Comparison of ENCODE assay signal across 28 mouse cellular contexts in genomic region chr1:163561016-163561415, GRCm38 (mm10).
DNase-seq lines count a peak whose midpoint lies in the region; ATAC-seq and TF ChIP-seq lines count a peak whose summit lies in the region.
"Had no signal": no experiment of that assay in that cellular context is flagged by ENCODE, and none has a peak within 500 bp of the region (broad histone marks: within the 10 kb centered on the region; RNA-seq: fewer than 3 reads in every experiment).

No protein-coding gene starts in this region.

- H3K4me2 ChIP-seq in lung, embryonic 14.5 days: no peak overlapping the region
- H3K4me2 ChIP-seq: forebrain, embryonic 15.5 days; heart, embryonic 13.5 days; hindbrain, embryonic 14.5 days; limb, embryonic 15.5 days; midbrain, embryonic 15.5 days had no signal

- H3K4me1 ChIP-seq in lung, embryonic 14.5 days (ENCODE audit: insufficient read depth): no peaks in the 10 kb centered on the region
- H3K4me1 ChIP-seq: forebrain, embryonic 10.5 days; limb, embryonic 10.5 days; limb, embryonic 15.5 days; midbrain, embryonic 15.5 days had no signal

- no peak overlapping the region for H3ac ChIP-seq in C2C12 (ENCODE audit: control insufficient read depth, insufficient read length, low read depth)

- H3K79me3 ChIP-seq in C2C12 (ENCODE audit: low read depth): no peaks in the 10 kb centered on the region

- H3K79me2 ChIP-seq in C2C12 (ENCODE audit: control insufficient read depth, insufficient read depth): no peaks in the 10 kb centered on the region

- no peaks in the 10 kb centered on the region for H3K9me3 ChIP-seq in lung, embryonic 14.5 days (ENCODE audit: low read depth, low read length)
- H3K9me3 ChIP-seq: forebrain, embryonic 10.5 days; forebrain, embryonic 15.5 days; heart, embryonic 13.5 days; limb, embryonic 10.5 days; limb, embryonic 15.5 days; midbrain, embryonic 15.5 days had no signal

- no peak for ATAC-seq in lung, embryonic 14.5 days (ENCODE audit: insufficient read depth)
- ATAC-seq: activated CD4-positive, CD25-positive, alpha-beta regulatory T cell, adult 4 months; intestine, postnatal 0 days; midbrain, embryonic 15.5 days had no signal

- H3K9ac ChIP-seq in lung, embryonic 14.5 days: no peak overlapping the region
- H3K9ac ChIP-seq: forebrain, embryonic 15.5 days; heart, embryonic 13.5 days; hindbrain, embryonic 14.5 days; limb, embryonic 15.5 days; liver, embryonic 14.5 days; midbrain, embryonic 15.5 days had no signal

- no peak for TF ChIP-seq CTCF in lung, embryonic 14.5 days (IDR thresholded peaks at IDR 0.05; ENCODE audit: low read depth)
- no peak for TF ChIP-seq CTCF in C2C12 (IDR thresholded peaks at IDR 0.05; ENCODE audit: control insufficient read depth, insufficient read depth, insufficient read length)

- H3K27ac ChIP-seq in lung, embryonic 14.5 days (ENCODE audit: low read depth): 0 out of 2 replicates have a peak overlapping the region, but pooled peaks have one; percentile 8
- H3K27ac ChIP-seq: forebrain, embryonic 10.5 days; forebrain, embryonic 15.5 days; heart, embryonic 13.5 days; hindbrain, embryonic 14.5 days; limb, embryonic 10.5 days; limb, embryonic 15.5 days; liver, embryonic 14.5 days; midbrain, embryonic 15.5 days; stomach, postnatal 0 days had no signal

- WGBS in lung, embryonic 14.5 days: 42% methylated on average over 5 of the region's 5 CpGs

- H3K36me3 ChIP-seq in lung, embryonic 14.5 days (ENCODE audit: insufficient read depth): no peaks in the 10 kb centered on the region
- H3K36me3 ChIP-seq in C2C12 (ENCODE audit: control insufficient read depth, insufficient read depth): no peaks in the 10 kb centered on the region
- H3K36me3 ChIP-seq: forebrain, embryonic 10.5 days; forebrain, embryonic 15.5 days; heart, embryonic 13.5 days; limb, embryonic 10.5 days; limb, embryonic 15.5 days; midbrain, embryonic 15.5 days had no signal

- H3K27me3 ChIP-seq in lung, embryonic 14.5 days (ENCODE audit: insufficient read depth, low read length): no peaks in the 10 kb centered on the region
- no peaks in the 10 kb centered on the region for H3K27me3 ChIP-seq in C2C12 (ENCODE audit: control insufficient read depth, insufficient read depth, insufficient read length)
- H3K27me3 ChIP-seq: forebrain, embryonic 15.5 days; heart, embryonic 13.5 days; limb, embryonic 15.5 days; midbrain, embryonic 15.5 days had no signal

- no peak for DNase-seq in lung, embryonic 14.5 days
- no peak for DNase-seq in lung, postnatal 25 days (ENCODE audit: low spot score)
- peak; percentile 74 for DNase-seq in adipocyte (ENCODE audit: low spot score)
- no peak for DNase-seq in right cerebral cortex, postnatal 25 days
- DNase-seq in thymus, postnatal 0 days (ENCODE audit: low spot score): no peak
- no peak for DNase-seq in right cerebral cortex, postnatal 14 days
- DNase-seq: adrenal gland, postnatal 25 days; cerebellum, adult 18-20 months; cerebellum, postnatal 14 days; gastrocnemius, postnatal 10 days; kidney, adult 9 months; layer of hippocampus, postnatal 36 days; lung, adult 2 months; right cerebral cortex, postnatal 4 days; thymus, adult 18-20 months; thymus, postnatal 4 days had no signal

- H3K4me3 ChIP-seq in lung, embryonic 14.5 days (ENCODE audit: low read depth, low read length): no peak overlapping the region
- H3K4me3 ChIP-seq in C2C12 (ENCODE audit: insufficient read depth, poor library complexity, severe bottlenecking): no peak overlapping the region
- H3K4me3 ChIP-seq: forebrain, embryonic 10.5 days; forebrain, embryonic 15.5 days; heart, embryonic 13.5 days; limb, embryonic 10.5 days; limb, embryonic 15.5 days; midbrain, embryonic 15.5 days had no signal

TF ChIP-seq in C2C12, 6 proteins besides CTCF, POLR2A, EP300 and RAD21:
- TF ChIP-seq MAX (IDR thresholded peaks at IDR 0.05) (peak; percentile 46), USF1 (IDR thresholded peaks at IDR 0.05; ENCODE audit: low read depth) (no peak), MYOD1 (IDR thresholded peaks at IDR 0.05; ENCODE audit: control insufficient read depth, insufficient read length, low read depth) (peak; percentile 22), CEBPB (IDR thresholded peaks at IDR 0.05; ENCODE audit: low read depth) (peak; percentile 32)
